Mouse (Mus musculus) bone marrow, adult 2 months (tissue): ENCODE data around the gene Tbxas1.

Source experiments
- CTCF ChIP-seq: fragments of 200-500 bp; IDR thresholded peaks from 2 replicates; pipeline ENCODE4 v1.5.1; 2011; ENCODE audit warnings: low read length, control low read depth; ENCODE audit not compliant: control insufficient read depth, insufficient read depth
- POLR2A ChIP-seq: fragments of 200-500 bp; IDR thresholded peaks from 2 replicates; pipeline ENCODE4 v1.6.1; 2011; ENCODE audit warnings: low read depth, mild to moderate bottlenecking, control low read depth, low read length, borderline replicate concordance; ENCODE audit not compliant: control insufficient read depth

- no peak for TF ChIP-seq POLR2A
- peak; percentile 82 for TF ChIP-seq CTCF
These were observed 191.9 kb downstream of the Tbxas1 start for GRCm38 (mm10) chr6:39066935-39067578.
